Mouse (Mus musculus) cerebellum, adult 2 months (tissue): Measurements from ENCODE around the gene Myo18a.

Experiments used
- CTCF ChIP-seq: fragments of 200-500 bp; IDR thresholded peaks from 2 replicates; pipeline ENCODE4 v1.5.1; 2011; ENCODE audit warnings: low read depth, mild to moderate bottlenecking, control low read depth, low read length, moderate library complexity, borderline replicate concordance; ENCODE audit not compliant: insufficient read depth
- POLR2A ChIP-seq: fragments of 200-500 bp; IDR thresholded peaks from 2 replicates; pipeline ENCODE4 v1.6.1; 2011; ENCODE audit warnings: low read length, control low read depth, borderline replicate concordance; ENCODE audit not compliant: insufficient read depth

GRCm38 (mm10) chr11:77748996-77749395 lies 14.1 kb upstream of the Myo18a start:
- TF ChIP-seq CTCF, result no peak
- no peak for TF ChIP-seq POLR2A
